Mouse (Mus musculus) layer of hippocampus, postnatal 10 days (tissue): Measurements from ENCODE around the gene Foxf1. TPM values are rescaled to one million over a fixed set of nuclear protein-coding genes. Genes with fewer than 3 reads are reported as not detected.

ENCODE experiments used
- DNase-seq, 2 experiments: peaks; one replicate each; pipeline ENCODE4 v3.0.0; 2021; ENCODE audit warnings: low spot score in 2 of 2
- microRNA-seq, 2 experiments: library from miRNA; unstranded; fragments of <30 nt; microRNA quantifications; one replicate each; pipeline ENCODE4 v1.2.0; 2021
- total RNA-seq, 2 experiments: library from RNA; stranded (reverse); gene quantifications; 2 replicates each; pipeline ENCODE4 v1.2.3; 2021

Gene Foxf1
- total RNA-seq, 2 experiments from 2014 or later, result 1.3 to 1.4 TPM

- no peak for DNase-seq
Measured at GRCm38 (mm10) chr8:121128531-121129264, 44.5 kb downstream of the Foxf1 start.

- DNase-seq, result no peak
Measured at GRCm38 (mm10) chr8:121129265-121129940, 45.2 kb downstream of the Foxf1 start.

GRCm38 (mm10) chr8:121130522-121130921 lies 46.3 kb downstream of the Foxf1 start:
- no peak for DNase-seq

- no peak for DNase-seq
Measured at GRCm38 (mm10) chr8:121132961-121133513, 48.9 kb downstream of the Foxf1 start.

- DNase-seq, result no peak
Measured at GRCm38 (mm10) chr8:121134102-121134501, 49.9 kb downstream of the Foxf1 start.

GRCm38 (mm10) chr8:121134512-121134911 lies 50.3 kb downstream of the Foxf1 start:
- no peak for DNase-seq

GRCm38 (mm10) chr8:121136856-121137255 lies 52.7 kb downstream of the Foxf1 start:
- no peak for DNase-seq

Small RNA genes within 50 kb of the gene (microRNA-seq; reads per million reads assigned to microRNA genes)
- gene Gm27530, result 0 reads per million in 2 experiments

Other genes with a start within 250 kb of the Foxf1 start
- gene Mthfsd, start 24.0 kb downstream of the Foxf1 start, total RNA-seq, result 10 to 100 TPM; 28.1 to 29.3 TPM
- 1 to 10 TPM; 1.5 to 2.5 TPM for gene Foxc2, start 31.8 kb downstream of the Foxf1 start, total RNA-seq
- gene Foxl1, start 43.6 kb downstream of the Foxf1 start, total RNA-seq, result under 1 TPM in 1 of 2 experiments, not detected in 1; 0.21 TPM